Mouse (Mus musculus): ENCODE results near the gene Kcne2. TPM values are rescaled to one million over a fixed set of nuclear protein-coding genes. Genes with fewer than 3 reads are reported as not detected.

Gene Kcne2
- polyA plus RNA-seq (2015; fragmentation: Nextera tagmentation; extraction: Ambion mirVana) = 6.8 and 7.6 TPM in 2 replicates

- H3K4me3 ChIP-seq = no peak within 1 kb of the TSS
- no peaks in the 10 kb centered on the region for H3K9me3 ChIP-seq
- no peak within 1 kb of the TSS for H3K27ac ChIP-seq
- 74% methylated on average over 10 of the region's 10 CpGs for WGBS
- peaks cover 3% of the 10 kb centered on the region; the same call in 1 of the 2 replicates for H3K4me1 ChIP-seq
- ATAC-seq (replicated peaks) = no peak
- H3K36me3 ChIP-seq (replicated peaks) = no peaks in the 10 kb centered on the region
- no peak within 1 kb of the TSS for H3K4me2 ChIP-seq
- H3K9ac ChIP-seq = no peak within 1 kb of the TSS
- no peaks in the 10 kb centered on the region for H3K27me3 ChIP-seq (replicated peaks)
Measured at GRCm38 (mm10) chr16:92292101-92292500, at the start of gene Kcne2. Gene Kcne2, plus strand, starts transcription at chr16:92292389.

DNA sequence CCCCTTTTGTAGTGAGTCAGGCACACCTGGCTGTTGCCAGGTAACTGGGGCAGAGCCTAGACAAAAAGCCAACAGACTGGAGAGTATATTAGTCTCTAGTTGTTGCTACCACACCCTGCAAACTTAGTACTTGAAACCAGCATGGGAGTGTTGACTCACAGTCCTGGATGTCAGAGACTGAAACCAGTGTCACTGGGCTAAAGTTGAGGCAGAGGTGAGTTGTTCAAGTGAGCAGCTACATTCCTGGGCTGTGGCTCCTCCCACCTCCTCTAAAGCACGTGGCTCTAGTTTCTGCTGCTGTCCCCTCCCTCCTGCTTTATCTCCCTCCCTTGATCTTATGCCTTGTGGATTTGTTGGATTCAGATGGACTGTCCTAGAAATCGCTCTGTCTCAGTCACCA is 46.3 kb upstream of the Kcne2 start:
- no peak overlapping the region for H3K9ac ChIP-seq
- no peak overlapping the region for H3K4me2 ChIP-seq
- no peak overlapping the region for H3K27ac ChIP-seq
- no peaks in the 10 kb centered on the region for H3K9me3 ChIP-seq
- no peaks in the 10 kb centered on the region for H3K36me3 ChIP-seq (replicated peaks)
- no peaks in the 10 kb centered on the region for H3K4me1 ChIP-seq
- 39% methylated on average over 2 of the region's 2 CpGs for WGBS
- H3K4me3 ChIP-seq = no peak overlapping the region
- no peak for ATAC-seq (replicated peaks)
- H3K27me3 ChIP-seq (replicated peaks) = no peaks in the 10 kb centered on the region

- Histone ChIP-seq H3K4me3 (no peak overlapping the region), H3K27ac (no peak overlapping the region), H3K4me1 (no peaks in the 10 kb centered on the region), H3K4me2 (no peak overlapping the region), H3K9me3 (no peaks in the 10 kb centered on the region), H3K27me3 (replicated peaks) (no peaks in the 10 kb centered on the region), H3K9ac (no peak overlapping the region), H3K36me3 (replicated peaks) (no peaks in the 10 kb centered on the region)
- WGBS = 67% methylated on average over 2 of the region's 2 CpGs
- no peak for ATAC-seq (replicated peaks)
Measured at GRCm38 (mm10) chr16:92246974-92247373, 45.2 kb upstream of the Kcne2 start.

DNA sequence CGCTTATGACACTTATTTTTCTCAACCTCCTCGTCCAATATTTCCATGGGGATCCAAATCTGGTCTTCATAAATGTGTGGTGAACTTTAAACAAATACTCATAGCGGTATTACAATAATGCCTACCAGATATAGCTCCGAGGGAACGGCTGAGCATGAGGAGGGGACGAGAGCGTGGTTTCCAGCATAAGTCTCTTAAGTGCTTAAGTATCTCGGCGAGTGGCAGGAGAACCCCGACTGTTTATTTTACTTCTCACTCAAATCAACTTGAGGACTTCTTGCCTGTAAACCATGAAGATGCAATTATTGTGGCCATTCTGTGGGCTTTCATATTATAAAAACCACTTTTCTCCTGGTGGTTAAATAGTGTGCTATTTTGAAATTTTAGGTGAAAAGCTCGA is 44.5 kb upstream of the Kcne2 start:
- 83% methylated on average over 11 of the region's 11 CpGs for WGBS
- H3K36me3 ChIP-seq (replicated peaks) = no peaks in the 10 kb centered on the region

DNA sequence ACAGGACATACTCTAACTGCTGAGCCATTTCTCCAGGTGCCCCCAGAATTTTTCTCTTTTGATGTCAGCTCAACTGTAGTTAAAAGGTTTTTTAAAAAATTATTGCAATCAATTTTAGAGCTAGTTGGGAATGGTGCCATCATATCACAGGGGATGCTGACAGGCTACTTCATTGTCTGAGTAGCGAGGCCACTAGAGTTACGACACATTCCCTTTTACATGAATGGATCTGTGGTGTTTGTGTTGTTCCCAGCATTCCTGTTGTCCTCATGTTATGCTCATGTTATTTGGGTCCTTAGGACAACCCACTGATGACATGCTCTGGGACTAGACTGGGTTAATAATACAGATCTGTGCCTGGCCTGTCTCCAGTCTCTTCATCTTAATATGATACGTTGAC is 42.5 kb upstream of the Kcne2 start:
- Histone ChIP-seq H3K4me2 (no peak overlapping the region), H3K27ac (no peak overlapping the region), H3K4me3 (no peak overlapping the region), H3K4me1 (no peaks in the 10 kb centered on the region), H3K9ac (no peak overlapping the region), H3K27me3 (replicated peaks) (no peaks in the 10 kb centered on the region), H3K36me3 (replicated peaks) (no peaks in the 10 kb centered on the region), H3K9me3 (no peaks in the 10 kb centered on the region)
- WGBS = 82% methylated on average over 3 of the region's 3 CpGs
- ATAC-seq (replicated peaks) = no peak

More for the DNA sequence above, 44.5 kb upstream of the Kcne2 start:
- Histone ChIP-seq H3K4me3 (no peak overlapping the region), H3K9me3 (no peaks in the 10 kb centered on the region), H3K4me2 (no peak overlapping the region), H3K9ac (no peak overlapping the region), H3K27ac (no peak overlapping the region), H3K27me3 (replicated peaks) (no peaks in the 10 kb centered on the region), H3K4me1 (no peaks in the 10 kb centered on the region)
- ATAC-seq (replicated peaks) = no peak

DNA sequence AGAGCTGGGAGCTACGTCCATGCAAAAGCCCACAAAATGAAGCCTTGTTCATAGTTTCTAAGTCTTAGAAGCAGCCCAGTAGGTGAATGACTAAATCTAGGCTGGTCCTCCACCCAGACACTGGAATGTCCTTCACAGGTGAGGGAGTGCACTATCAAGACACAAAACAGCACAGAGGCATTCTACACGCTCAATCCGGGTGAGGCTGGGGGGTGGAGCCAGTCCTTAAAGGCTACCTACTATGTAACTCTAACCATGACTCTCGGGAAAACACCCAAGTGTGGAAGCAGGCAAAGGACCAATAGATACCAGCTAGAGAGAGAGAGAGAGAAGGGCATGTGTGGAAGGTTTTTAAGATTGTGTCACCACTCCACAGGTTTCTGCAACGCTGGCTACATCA is 41.7 kb upstream of the Kcne2 start:
- no peak overlapping the region for H3K9ac ChIP-seq
- H3K9me3 ChIP-seq = no peaks in the 10 kb centered on the region
- H3K4me1 ChIP-seq = no peaks in the 10 kb centered on the region
- no peak for ATAC-seq (replicated peaks)
- H3K4me2 ChIP-seq = no peak overlapping the region
- no peaks in the 10 kb centered on the region for H3K36me3 ChIP-seq (replicated peaks)
- 90% methylated on average over 5 of the region's 5 CpGs for WGBS
- no peaks in the 10 kb centered on the region for H3K27me3 ChIP-seq (replicated peaks)
- H3K27ac ChIP-seq = no peak overlapping the region
- no peak overlapping the region for H3K4me3 ChIP-seq

DNA sequence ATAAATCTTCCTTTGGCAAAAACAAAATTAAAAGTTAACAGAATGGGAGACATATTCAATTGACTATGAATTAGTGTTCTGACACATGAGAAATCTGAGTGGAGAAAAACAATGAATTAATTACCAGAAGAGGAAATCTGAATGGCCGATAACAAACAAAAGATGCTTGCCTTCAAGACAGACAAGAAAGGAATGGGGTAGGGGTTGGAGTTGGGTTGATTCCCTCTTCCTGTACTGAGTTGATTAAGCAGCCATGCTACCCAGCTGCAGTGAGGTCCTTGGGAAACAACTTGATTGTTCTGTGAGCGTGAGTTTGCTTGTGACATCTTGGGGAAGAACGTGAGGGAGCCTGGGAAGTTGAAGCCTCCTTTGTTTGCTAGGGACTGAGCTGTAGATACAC is 37.9 kb upstream of the Kcne2 start:
- no peaks in the 10 kb centered on the region for H3K9me3 ChIP-seq
- H3K36me3 ChIP-seq (replicated peaks) = no peaks in the 10 kb centered on the region
- no peaks in the 10 kb centered on the region for H3K4me1 ChIP-seq
- no peaks in the 10 kb centered on the region for H3K27me3 ChIP-seq (replicated peaks)
- 72% methylated on average over 3 of the region's 3 CpGs for WGBS
- ATAC-seq (replicated peaks) = no peak
- no peak overlapping the region for H3K4me3 ChIP-seq
- H3K27ac ChIP-seq = no peak overlapping the region
- no peak overlapping the region for H3K4me2 ChIP-seq
- H3K9ac ChIP-seq = no peak overlapping the region

GRCm38 (mm10) chr16:92267861-92268260 is 24.3 kb upstream of the Kcne2 start:
- no peak for ATAC-seq (replicated peaks)
- WGBS = 80% methylated on average over 12 of the region's 12 CpGs
- Histone ChIP-seq H3K27me3 (replicated peaks) (no peaks in the 10 kb centered on the region), H3K4me1 (no peaks in the 10 kb centered on the region), H3K4me2 (no peak overlapping the region), H3K9ac (no peak overlapping the region), H3K9me3 (no peaks in the 10 kb centered on the region), H3K36me3 (replicated peaks) (no peaks in the 10 kb centered on the region), H3K27ac (no peak overlapping the region), H3K4me3 (no peak overlapping the region)

DNA sequence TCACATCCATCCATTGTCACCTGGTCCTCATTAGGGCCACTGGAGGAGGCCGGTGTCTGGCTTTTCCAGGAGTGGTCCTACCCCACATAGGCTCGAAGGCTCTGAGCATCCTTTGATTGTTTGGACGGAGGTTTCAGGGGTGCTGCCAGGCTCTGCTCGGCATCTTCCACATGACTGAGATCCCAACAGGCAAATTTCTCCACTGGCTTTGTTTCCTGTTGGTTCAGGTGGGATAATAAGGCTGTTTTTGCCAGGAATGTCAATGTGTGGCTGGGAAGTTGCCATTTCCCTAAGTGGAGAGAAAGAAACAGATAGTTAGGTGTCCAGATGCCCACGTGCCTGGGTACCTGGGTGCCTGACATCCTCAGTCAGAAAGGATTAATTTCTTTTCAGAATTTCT is 17.7 kb upstream of the Kcne2 start:
- 86% methylated on average over 5 of the region's 5 CpGs for WGBS
- ATAC-seq (replicated peaks) = no peak
- H3K36me3 ChIP-seq (replicated peaks) = no peaks in the 10 kb centered on the region

GRCm38 (mm10) chr16:92275526-92275925 is 16.7 kb upstream of the Kcne2 start:
- WGBS = 88% methylated on average over 4 of the region's 4 CpGs
- no peak for ATAC-seq (replicated peaks)
- H3K4me3 ChIP-seq = no peak overlapping the region
- no peaks in the 10 kb centered on the region for H3K4me1 ChIP-seq
- H3K9me3 ChIP-seq = no peaks in the 10 kb centered on the region
- no peaks in the 10 kb centered on the region for H3K36me3 ChIP-seq (replicated peaks)
- no peaks in the 10 kb centered on the region for H3K27me3 ChIP-seq (replicated peaks)
- no peak overlapping the region for H3K9ac ChIP-seq
- no peak overlapping the region for H3K4me2 ChIP-seq
- no peak overlapping the region for H3K27ac ChIP-seq

More for the DNA sequence above, 17.7 kb upstream of the Kcne2 start:
- Histone ChIP-seq H3K4me2 (no peak overlapping the region), H3K4me1 (no peaks in the 10 kb centered on the region), H3K27me3 (replicated peaks) (no peaks in the 10 kb centered on the region), H3K9ac (no peak overlapping the region), H3K27ac (no peak overlapping the region), H3K4me3 (no peak overlapping the region), H3K9me3 (no peaks in the 10 kb centered on the region)

- Histone ChIP-seq H3K9me3 (no peaks in the 10 kb centered on the region), H3K4me3 (no peak overlapping the region), H3K4me2 (no peak overlapping the region), H3K27me3 (replicated peaks) (no peaks in the 10 kb centered on the region), H3K36me3 (replicated peaks) (no peaks in the 10 kb centered on the region), H3K4me1 (no peaks in the 10 kb centered on the region), H3K27ac (no peak overlapping the region), H3K9ac (no peak overlapping the region)
- no peak for ATAC-seq (replicated peaks)
- WGBS = 67% methylated on average over 5 of the region's 5 CpGs
Measured at GRCm38 (mm10) chr16:92282671-92283070, 9.5 kb upstream of the Kcne2 start.

- Histone ChIP-seq H3K4me3 (no peak overlapping the region), H3K4me1 (no peaks in the 10 kb centered on the region), H3K4me2 (no peak overlapping the region), H3K9me3 (no peaks in the 10 kb centered on the region), H3K36me3 (replicated peaks) (no peaks in the 10 kb centered on the region), H3K27me3 (replicated peaks) (no peaks in the 10 kb centered on the region), H3K9ac (no peak overlapping the region), H3K27ac (no peak overlapping the region)
- WGBS = 70% methylated on average over 10 of the region's 10 CpGs
- no peak for ATAC-seq (replicated peaks)
Measured at GRCm38 (mm10) chr16:92285068-92285467, 7.1 kb upstream of the Kcne2 start.

DNA sequence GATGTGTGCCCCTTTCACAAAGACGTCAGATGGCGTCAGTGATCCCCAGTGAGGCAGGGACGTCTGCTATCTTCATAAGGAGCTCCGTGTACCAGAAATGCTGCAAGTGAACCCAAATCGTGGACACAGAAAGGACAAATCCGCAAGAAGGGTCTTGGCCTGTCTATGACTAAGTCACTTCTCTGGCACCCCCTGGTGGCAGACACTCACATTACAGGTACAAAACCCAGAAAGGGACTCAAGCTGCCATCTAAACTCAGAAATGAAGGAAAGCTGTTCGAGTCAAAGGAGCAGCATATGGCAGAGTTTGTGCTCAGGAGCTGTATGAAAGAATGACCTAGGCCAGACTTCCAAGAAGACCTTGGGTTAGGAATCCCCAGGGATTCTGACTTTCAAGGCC is 5.6 kb upstream of the Kcne2 start:
- Histone ChIP-seq H3K36me3 (replicated peaks) (no peaks in the 10 kb centered on the region), H3K9me3 (no peaks in the 10 kb centered on the region), H3K4me1 (no peaks in the 10 kb centered on the region), H3K27me3 (replicated peaks) (no peaks in the 10 kb centered on the region), H3K9ac (no peak overlapping the region), H3K4me3 (no peak overlapping the region), H3K4me2 (no peak overlapping the region), H3K27ac (no peak overlapping the region)
- ATAC-seq (replicated peaks) = 0 out of 2 replicates have a peak, but pooled peaks have one; percentile 14
- 12% methylated on average over 7 of the region's 7 CpGs for WGBS
